ENCODE assay signal across 23 mouse cellular contexts in the genomic region with DNA sequence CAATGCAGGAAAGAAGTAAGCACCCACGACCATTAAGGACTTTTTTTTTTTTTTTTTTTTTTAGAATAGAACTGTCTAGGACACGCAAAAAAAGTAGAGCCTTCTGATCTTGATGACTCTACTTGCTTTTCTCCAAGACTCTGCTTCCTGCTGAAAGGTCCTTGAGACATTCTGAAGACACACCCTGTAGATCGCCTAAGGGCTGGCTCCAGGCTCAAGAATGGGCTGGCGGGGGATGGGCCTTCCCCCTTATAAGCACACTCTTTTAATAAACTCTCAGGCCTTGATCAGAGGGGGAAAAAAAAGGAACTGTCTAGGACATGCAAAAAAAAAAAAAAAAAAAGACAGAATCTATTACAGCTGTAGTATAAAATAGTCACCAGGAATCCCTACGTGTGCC.
DNase-seq lines count a peak whose midpoint lies in the region; ATAC-seq and TF ChIP-seq lines count a peak whose summit lies in the region.
"Had no signal": no experiment of that assay in that cellular context is flagged by ENCODE, and none has a peak within 500 bp of the region (broad histone marks: within the 10 kb centered on the region; RNA-seq: fewer than 3 reads in every experiment).

No protein-coding gene starts in this region.

- no peaks in the 10 kb centered on the region for H3K9me3 ChIP-seq in MEL (replicated peaks; ENCODE audit: insufficient read depth, low read length)
- no peaks in the 10 kb centered on the region for H3K9me3 ChIP-seq in liver, postnatal 0 days (ENCODE audit: low read length)
- H3K9me3 ChIP-seq: embryonic facial prominence, embryonic 10.5 days; embryonic facial prominence, embryonic 12.5 days; forebrain, embryonic 13.5 days; forebrain, embryonic 15.5 days; G1E had no signal

- intact Hi-C loops in heart, postnatal 36 days (cut with DNase I), result no loop called here

- no peak overlapping the region for H3K27ac ChIP-seq in MEL (ENCODE audit: control insufficient read depth, low read depth, low read length)
- H3K27ac ChIP-seq in liver, postnatal 0 days (ENCODE audit: low read depth), result no peak overlapping the region
- H3K27ac ChIP-seq: embryonic facial prominence, embryonic 10.5 days; embryonic facial prominence, embryonic 12.5 days; forebrain, embryonic 13.5 days; forebrain, embryonic 15.5 days had no signal

- no peaks in the 10 kb centered on the region for H3K4me1 ChIP-seq in MEL (ENCODE audit: control insufficient read depth in 1 of 2, insufficient read depth in 2 of 2, low read length in 2 of 2)
- no peaks in the 10 kb centered on the region for H3K4me1 ChIP-seq in liver, postnatal 0 days (ENCODE audit: insufficient read depth)
- H3K4me1 ChIP-seq: embryonic facial prominence, embryonic 12.5 days; forebrain, embryonic 13.5 days; forebrain, embryonic 15.5 days had no signal

- no peaks in the 10 kb centered on the region for H3K79me2 ChIP-seq in MEL (ENCODE audit: control insufficient read depth, insufficient read depth, low read length, poor library complexity)

- no peak overlapping the region for H3K4me2 ChIP-seq in liver, postnatal 0 days (ENCODE audit: low read depth, low read length)
- H3K4me2 ChIP-seq: embryonic facial prominence, embryonic 12.5 days; forebrain, embryonic 13.5 days; forebrain, embryonic 15.5 days had no signal

- no peak for TF ChIP-seq POLR2A in MEL (IDR thresholded peaks at IDR 0.05; ENCODE audit: control insufficient read depth in 1 of 2, insufficient read depth in 1 of 2, low read depth in 1 of 2, low read length in 2 of 2, poor library complexity in 1 of 2)

- no peak for TF ChIP-seq EP300 in MEL (IDR thresholded peaks at IDR 0.05; ENCODE audit: low read depth in 1 of 2, low read length in 2 of 2)
- no peak for TF ChIP-seq EP300 in liver, postnatal 0 days (IDR thresholded peaks at IDR 0.05; ENCODE audit: low read depth)

- 0 out of 4 replicates have a peak, but pooled peaks cover 0 to 1% of the 10 kb centered on the region in 2 experiments for H3K27me3 ChIP-seq in MEL (ENCODE audit: control insufficient read depth in 1 of 2, insufficient read depth in 2 of 2, low read length in 2 of 2)
- H3K27me3 ChIP-seq in liver, postnatal 0 days (ENCODE audit: insufficient read depth, low read length), result no peaks in the 10 kb centered on the region
- H3K27me3 ChIP-seq: CH12.LX; embryonic facial prominence, embryonic 12.5 days; forebrain, embryonic 13.5 days; forebrain, embryonic 15.5 days had no signal

- no peak overlapping the region for H3K9ac ChIP-seq in MEL (ENCODE audit: control insufficient read depth, low read depth, low read length, poor library complexity, severe bottlenecking)
- H3K9ac ChIP-seq in liver, postnatal 0 days (replicated peaks), result no peak overlapping the region
- H3K9ac ChIP-seq: embryonic facial prominence, embryonic 12.5 days; forebrain, embryonic 13.5 days; forebrain, embryonic 15.5 days; forebrain, postnatal 0 days had no signal

- H3K36me3 ChIP-seq in MEL (ENCODE audit: control insufficient read depth in 1 of 2, insufficient read depth in 2 of 2, low read length in 2 of 2), result no peaks in the 10 kb centered on the region
- no peaks in the 10 kb centered on the region for H3K36me3 ChIP-seq in liver, postnatal 0 days (replicated peaks; ENCODE audit: insufficient read depth, low read length)
- H3K36me3 ChIP-seq: embryonic facial prominence, embryonic 10.5 days; embryonic facial prominence, embryonic 12.5 days; forebrain, embryonic 15.5 days; G1E had no signal

- peak; percentile 49 for DNase-seq in heart, adult 11 months
- no peak for DNase-seq in heart, postnatal 36 days
- no peak for DNase-seq in MEL (ENCODE audit: low read depth, low spot score)
- peak; percentile 75 for DNase-seq in ZHBTc4 (ENCODE audit: low read depth, low spot score)
- DNase-seq in liver, postnatal 0 days, result no peak
- no peak for DNase-seq in frontal cortex, adult 2 months (ENCODE audit: extremely low spot score in 1 of 2, low spot score in 1 of 2)
- DNase-seq: adrenal gland, adult 2 months; adrenal gland, postnatal 10 days; adrenal gland, postnatal 25 days; B cell, adult 2 months; cerebellum, adult 11 months; cerebellum, adult 18-20 months; cerebellum, adult 8-10 months; cerebellum, adult 9-11 months; cerebellum, postnatal 14 days; forebrain, postnatal 0 days had no signal

- no peak for TF ChIP-seq CTCF in MEL (IDR thresholded peaks at IDR 0.05 in 2 of 3, conservative IDR thresholded peaks at IDR 0.05 in 1 of 3; ENCODE audit: control insufficient read depth in 1 of 3, insufficient read depth in 1 of 3, low read depth in 2 of 3, low read length in 3 of 3, poor library complexity in 1 of 3, severe bottlenecking in 1 of 3)
- TF ChIP-seq CTCF in liver, postnatal 0 days (IDR thresholded peaks at IDR 0.05; ENCODE audit: low read depth), result no peak

- no peak for TF ChIP-seq RAD21 in MEL (IDR thresholded peaks at IDR 0.05; ENCODE audit: low read depth, low read length)

- 77% methylated on average over 5 of the region's 5 CpGs for WGBS in liver, postnatal 0 days (ENCODE audit: insufficient replicate concordance)

- no peak for ATAC-seq in liver, postnatal 0 days
- ATAC-seq: CD4-positive, CD25-positive, alpha-beta regulatory T cell, adult 4 months; forebrain, embryonic 13.5 days; forebrain, embryonic 15.5 days; forebrain, postnatal 0 days had no signal

- H3K4me3 ChIP-seq in MEL (ENCODE audit: control insufficient read depth in 1 of 2, insufficient read depth in 1 of 2, low read depth in 2 of 2, low read length in 2 of 2), result no peak overlapping the region
- no peak overlapping the region for H3K4me3 ChIP-seq in liver, postnatal 0 days (ENCODE audit: low read depth, low read length)
- H3K4me3 ChIP-seq: embryonic facial prominence, embryonic 10.5 days; embryonic facial prominence, embryonic 12.5 days; forebrain, embryonic 13.5 days; forebrain, embryonic 15.5 days had no signal

TF ChIP-seq in MEL, 35 proteins besides CTCF, POLR2A, EP300 and RAD21:
- TF ChIP-seq TAL1 (IDR thresholded peaks at IDR 0.05; ENCODE audit: low read length), result no peak
- no peak for TF ChIP-seq SIN3A (IDR thresholded peaks at IDR 0.05; ENCODE audit: low read length)
- TF ChIP-seq E2F4 (IDR thresholded peaks at IDR 0.05; ENCODE audit: borderline replicate concordance, low read depth, low read length), result no peak
- no peak for TF ChIP-seq MAFK (IDR thresholded peaks at IDR 0.05; ENCODE audit: borderline replicate concordance, low read depth, low read length)
- no peak for TF ChIP-seq MXI1 (IDR thresholded peaks at IDR 0.05; ENCODE audit: low read depth, low read length)
- TF ChIP-seq MAZ (IDR thresholded peaks at IDR 0.05; ENCODE audit: low read depth, low read length), result no peak
- peak; percentile 66; the same call in 1 of the 2 replicates for TF ChIP-seq ZNF384 (IDR thresholded peaks at IDR 0.05; ENCODE audit: low read depth, low read length)
- TF ChIP-seq MEF2A (IDR thresholded peaks at IDR 0.05; ENCODE audit: extremely low read depth, insufficient replicate concordance, low read depth, low read length, poor library complexity, severe bottlenecking), result no peak

Comparison
In these comparisons a context has a peak if more than half of its experiments do, and no peak if none do; other contexts are left out.
1. DNase-seq: peak in heart, adult 11 months (single experiment) and ZHBTc4 (single experiment); none in heart, postnatal 36 days (0 of 2), MEL (single experiment), liver, postnatal 0 days (single experiment) and frontal cortex, adult 2 months (0 of 2).